Mouse (Mus musculus) midbrain, embryonic 14.5 days (tissue): ENCODE measurements around the gene 1190005I06Rik. TPM values are rescaled to one million over a fixed set of nuclear protein-coding genes. Genes with fewer than 3 reads are reported as not detected.
A peak's percentile ranks its signal among the peaks of the same experiment; 100 is the strongest.
"Not testable (repeated sequence)": the region's sequence is repeated elsewhere in the genome, so short reads cannot be mapped to it uniquely, and the experiment has no call there.

Experiments
- ATAC-seq: fragments of 200-750 bp; cut with Nextera tagmentation; 2 replicates; pipeline ENCODE4 v1.8.0; 2017; ENCODE audit warnings: moderate number of reproducible peaks, moderate library complexity; ENCODE audit not compliant: low FRiP score, low TSS enrichment
- DNase-seq: peaks from one replicate; pipeline ENCODE4 v3.0.0-alpha.2; 2015
- H3K27ac ChIP-seq: fragments of 300-500 bp; sonication (generic); replicated peaks from 2 replicates; pipeline ENCODE4 v1.5.1; 2014; ENCODE audit warnings: mild to moderate bottlenecking, low read depth, low read length, moderate library complexity
- H3K27me3 ChIP-seq: fragments of 300-500 bp; sonication (generic); 2 replicates; pipeline ENCODE4 v1.6.1; 2014; ENCODE audit warnings: low read length, control low read depth, mixed read lengths; ENCODE audit not compliant: control insufficient read depth, insufficient read depth
- H3K36me3 ChIP-seq: fragments of 300-500 bp; sonication (generic); 2 replicates; pipeline ENCODE4 v1.6.1; 2014; ENCODE audit warnings: low read length, control low read depth; ENCODE audit not compliant: control insufficient read depth, insufficient read depth
- H3K4me1 ChIP-seq: fragments of 300-500 bp; sonication (generic); 2 replicates; pipeline ENCODE4 v1.6.1; 2014; ENCODE audit warnings: mild to moderate bottlenecking, antibody characterized with exemption, low read length, control low read depth; ENCODE audit not compliant: control insufficient read depth, insufficient read depth
- H3K4me2 ChIP-seq: fragments of 300-500 bp; sonication (generic); 2 replicates; pipeline ENCODE4 v1.6.1; 2014; ENCODE audit warnings: mild to moderate bottlenecking, low read length, moderate library complexity
- H3K4me3 ChIP-seq: fragments of 300-500 bp; sonication (generic); replicated peaks from 2 replicates; pipeline ENCODE4 v1.5.1; 2014; ENCODE audit warnings: low read depth, low read length
- H3K9ac ChIP-seq: fragments of 300-500 bp; sonication (generic); replicated peaks from 2 replicates; pipeline ENCODE4 v1.6.1; 2014; ENCODE audit warnings: mild to moderate bottlenecking, low read length, moderate library complexity
- H3K9me3 ChIP-seq: fragments of 300-500 bp; sonication (generic); 2 replicates; pipeline ENCODE4 v1.6.1; 2016; ENCODE audit warnings: low read length, control low read depth, mixed read lengths; ENCODE audit not compliant: control insufficient read depth
- WGBS: fragments of 180-500 bp; shearing (Covaris S2); extraction: QIAGEN DNeasy Blood & Tissue Kit; methylation state at CpG from one replicate; pipeline ENCODE4 v1.1.7; 2014; 5-methylcytosine and 5-hydroxymethylcytosine counted together
- polyA plus RNA-seq: library from polyadenylated mRNA; unstranded; fragments of >200 nt; fragmentation: Nextera tagmentation; extraction: Ambion mirVana; gene quantifications from 2 replicates; pipeline ENCODE4 v1.2.1, GENCODE M21; 2014

1190005I06Rik gene
- polyA plus RNA-seq, 1 experiment from 2014 or later: 11.8 TPM

- ATAC-seq: no peak
These were observed 37.7 kb upstream of the 1190005I06Rik start for GRCm38 (mm10) chr8:120685097-120685496.

GRCm38 (mm10) chr8:120684082-120684481, 36.6 kb upstream of the 1190005I06Rik start:
- no peak for ATAC-seq
- Histone ChIP-seq H3K4me2 (no peak overlapping the region), H3K9ac (no peak overlapping the region), H3K27ac (no peak overlapping the region), H3K9me3 (no peaks in the 10 kb centered on the region), H3K36me3 (no peaks in the 10 kb centered on the region), H3K4me3 (no peak overlapping the region), H3K27me3 (no peaks in the 10 kb centered on the region), H3K4me1 (no peaks in the 10 kb centered on the region)
- DNase-seq: no peak
- 57% methylated on average over 5 of the region's 5 CpGs for WGBS

More at GRCm38 (mm10) chr8:120685097-120685496, 37.7 kb upstream of the 1190005I06Rik start:
- Histone ChIP-seq H3K9ac (no peak overlapping the region), H3K4me1 (no peaks in the 10 kb centered on the region), H3K4me2 (no peak overlapping the region), H3K27me3 (no peaks in the 10 kb centered on the region), H3K4me3 (no peak overlapping the region), H3K27ac (no peak overlapping the region), H3K36me3 (no peaks in the 10 kb centered on the region), H3K9me3 (no peaks in the 10 kb centered on the region)
- DNase-seq: no peak
- 70% methylated on average over 5 of the region's 5 CpGs for WGBS

GRCm38 (mm10) chr8:120683602-120684001, 36.2 kb upstream of the 1190005I06Rik start:
- DNase-seq: peak; percentile 72
- H3K4me3 ChIP-seq: no peak overlapping the region
- no peak for ATAC-seq
- H3K27ac ChIP-seq: no peak overlapping the region
- WGBS: 14% methylated on average over 10 of the region's 10 CpGs
- H3K27me3 ChIP-seq: no peaks in the 10 kb centered on the region
- H3K9ac ChIP-seq: no peak overlapping the region
- H3K4me1 ChIP-seq: no peaks in the 10 kb centered on the region
- no peak overlapping the region for H3K4me2 ChIP-seq
- H3K9me3 ChIP-seq: no peaks in the 10 kb centered on the region
- no peaks in the 10 kb centered on the region for H3K36me3 ChIP-seq

GRCm38 (mm10) chr8:120681113-120681512, 33.7 kb upstream of the 1190005I06Rik start:
- ATAC-seq: no peak
- Histone ChIP-seq H3K9ac (no peak overlapping the region), H3K4me2 (no peak overlapping the region), H3K27ac (no peak overlapping the region), H3K27me3 (no peaks in the 10 kb centered on the region), H3K4me3 (no peak overlapping the region), H3K36me3 (0 out of 2 replicates have a peak, but pooled peaks cover 2% of the 10 kb centered on the region), H3K9me3 (no peaks in the 10 kb centered on the region), H3K4me1 (no peaks in the 10 kb centered on the region)
- WGBS: 87% methylated on average over 10 of the region's 10 CpGs
- DNase-seq: no peak

- 59% methylated on average over 7 of the region's 7 CpGs for WGBS
- not testable (repeated sequence) for H3K4me2 ChIP-seq
These were observed 33.0 kb upstream of the 1190005I06Rik start for GRCm38 (mm10) chr8:120680405-120680804.

GRCm38 (mm10) chr8:120679629-120680387, 32.4 kb upstream of the 1190005I06Rik start:
- DNase-seq (no peak), ATAC-seq (no peak)
- Histone ChIP-seq H3K9ac (no peak overlapping the region), H3K4me1 (no peaks in the 10 kb centered on the region), H3K4me3 (no peak overlapping the region), H3K36me3 (peaks cover 10% of the 10 kb centered on the region; the same call in 1 of the 2 replicates), H3K9me3 (no peaks in the 10 kb centered on the region), H3K4me2 (no peak overlapping the region), H3K27ac (no peak overlapping the region), H3K27me3 (no peaks in the 10 kb centered on the region)
- 80% methylated on average over 11 of the region's 11 CpGs for WGBS

More at GRCm38 (mm10) chr8:120680405-120680804, 33.0 kb upstream of the 1190005I06Rik start:
- H3K9ac ChIP-seq, H3K36me3 ChIP-seq, H3K4me3 ChIP-seq, H3K4me1 ChIP-seq, H3K27ac ChIP-seq, ATAC-seq, H3K27me3 ChIP-seq, H3K9me3 ChIP-seq: not testable (repeated sequence)
- DNase-seq: peak; percentile 71

GRCm38 (mm10) chr8:120678447-120678846, 31.0 kb upstream of the 1190005I06Rik start:
- Histone ChIP-seq H3K9me3 (no peaks in the 10 kb centered on the region), H3K36me3 (peaks cover 19% of the 10 kb centered on the region), H3K9ac (no peak overlapping the region), H3K4me2 (no peak overlapping the region), H3K4me3 (no peak overlapping the region), H3K27me3 (no peaks in the 10 kb centered on the region), H3K4me1 (no peaks in the 10 kb centered on the region), H3K27ac (no peak overlapping the region)
- 12% methylated on average over 10 of the region's 10 CpGs for WGBS
- DNase-seq (peak; percentile 93), ATAC-seq (no peak; the same call in 1 of the 2 replicates)

GRCm38 (mm10) chr8:120675718-120676117, 28.3 kb upstream of the 1190005I06Rik start:
- Histone ChIP-seq H3K4me1 (no peaks in the 10 kb centered on the region), H3K36me3 (peaks cover 46% of the 10 kb centered on the region), H3K27me3 (no peaks in the 10 kb centered on the region), H3K9me3 (no peaks in the 10 kb centered on the region), H3K4me3 (no peak overlapping the region), H3K27ac (no peak overlapping the region), H3K9ac (no peak overlapping the region), H3K4me2 (no peak overlapping the region)
- DNase-seq (no peak), ATAC-seq (no peak)
- WGBS: 72% methylated on average over 8 of the region's 8 CpGs

GRCm38 (mm10) chr8:120673298-120673697, 25.9 kb upstream of the 1190005I06Rik start:
- Histone ChIP-seq H3K9ac (no peak overlapping the region), H3K9me3 (no peaks in the 10 kb centered on the region), H3K27me3 (no peaks in the 10 kb centered on the region), H3K27ac (no peak overlapping the region), H3K4me3 (no peak overlapping the region), H3K4me1 (0 out of 2 replicates have a peak, but pooled peaks cover 4% of the 10 kb centered on the region), H3K4me2 (no peak overlapping the region), H3K36me3 (peaks cover 54% of the 10 kb centered on the region)
- 93% methylated on average over 7 of the region's 7 CpGs for WGBS
- ATAC-seq (no peak), DNase-seq (no peak)
